Mouse (Mus musculus): ENCODE measurements at regions not wholly inside any gene's neighbourhood (a gene's known extent, or its start where the extent isn't known, plus 50 kb on each side); places are given as distances from the start of the nearest gene placed in this dataset.

GRCm38 (mm10) chr3:101224091-101224490, 63.6 kb downstream of the Cd2 start:
- DNase-seq, result peak in 1 of 2 experiments; percentile 23

DNA sequence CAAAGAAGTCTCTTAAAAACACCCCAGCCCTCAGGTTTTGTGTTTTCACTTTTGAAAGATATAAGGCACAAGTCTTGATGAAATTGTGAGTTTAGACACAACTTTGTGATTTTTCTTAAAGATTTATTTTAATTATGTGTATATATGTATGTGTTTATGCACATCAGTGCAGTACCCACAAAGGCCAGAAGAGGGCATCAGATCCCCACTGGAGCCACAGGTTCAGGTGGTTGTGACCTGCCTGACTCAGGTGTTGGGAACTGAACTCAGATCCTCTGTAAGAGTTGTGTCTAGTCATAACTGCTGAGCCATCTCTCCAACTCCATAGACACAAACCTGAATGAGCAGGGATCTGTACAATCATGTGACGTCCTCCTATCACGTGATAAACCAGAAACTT, 67.8 kb downstream of the Cd2 start:
- DNase-seq, result peak; percentile 60 to 61

- DNase-seq, result no peak
These were observed 71.0 kb downstream of the Cd2 start for GRCm38 (mm10) chr3:101216711-101217110.

DNA sequence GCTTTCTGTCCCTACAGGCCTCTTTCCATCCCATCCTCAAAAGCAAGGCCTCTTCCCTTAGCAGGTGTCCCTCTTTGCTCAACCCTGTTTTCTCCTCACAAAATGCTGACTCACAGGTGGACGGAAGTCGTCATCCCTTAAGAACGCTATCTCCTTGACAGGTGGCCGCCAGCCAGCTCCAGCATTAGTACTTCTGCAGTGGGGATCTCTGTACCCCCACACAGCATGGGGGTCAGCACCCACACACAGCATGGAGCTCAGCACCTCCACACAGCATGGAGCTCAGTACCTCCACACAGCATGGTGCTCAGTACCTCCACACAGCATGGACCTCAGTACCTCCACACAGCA, 74.6 kb downstream of the Cd2 start:
- no peak for DNase-seq

DNA sequence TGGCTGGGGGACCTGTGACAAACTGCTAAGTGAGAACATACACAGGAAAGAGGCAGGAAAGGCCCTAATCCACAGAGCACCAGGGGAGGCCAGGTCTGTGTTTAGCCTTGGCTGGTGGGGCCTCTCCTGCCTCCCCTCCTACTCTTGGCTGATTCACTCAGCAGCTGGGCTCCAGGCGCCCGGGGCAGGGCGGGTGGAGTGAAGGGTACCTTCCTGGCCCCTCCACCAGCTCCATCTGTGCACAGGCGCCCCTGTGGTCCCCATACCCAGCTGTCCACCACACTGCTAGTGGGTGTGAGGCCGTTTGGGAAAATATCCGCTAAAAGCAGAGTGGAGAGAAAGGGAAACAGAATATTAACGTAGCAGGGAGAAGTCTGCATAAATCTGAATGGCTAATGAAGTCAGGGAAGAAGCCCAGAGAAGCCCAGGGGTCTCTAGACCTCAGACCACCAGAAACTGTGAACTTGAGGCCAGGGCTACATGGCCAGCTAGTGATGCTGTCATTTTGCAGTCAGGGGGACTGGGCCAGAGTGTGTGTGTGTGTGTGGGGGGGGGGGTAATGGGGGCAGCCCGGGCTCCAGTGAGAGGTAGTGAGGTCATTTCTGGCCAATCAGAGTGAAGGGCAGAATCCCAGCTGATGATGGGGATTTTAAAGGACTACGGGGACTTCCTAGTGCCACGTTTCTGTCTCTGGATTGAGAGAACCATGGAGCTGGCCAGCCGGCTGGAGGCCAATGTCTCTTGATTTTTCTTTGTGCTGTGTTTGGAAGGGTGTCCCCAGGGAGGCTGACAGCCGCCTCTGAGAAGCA, 75.1 kb downstream of the Cd2 start:
- peak in 1 of 2 experiments; percentile 14 for DNase-seq

DNA sequence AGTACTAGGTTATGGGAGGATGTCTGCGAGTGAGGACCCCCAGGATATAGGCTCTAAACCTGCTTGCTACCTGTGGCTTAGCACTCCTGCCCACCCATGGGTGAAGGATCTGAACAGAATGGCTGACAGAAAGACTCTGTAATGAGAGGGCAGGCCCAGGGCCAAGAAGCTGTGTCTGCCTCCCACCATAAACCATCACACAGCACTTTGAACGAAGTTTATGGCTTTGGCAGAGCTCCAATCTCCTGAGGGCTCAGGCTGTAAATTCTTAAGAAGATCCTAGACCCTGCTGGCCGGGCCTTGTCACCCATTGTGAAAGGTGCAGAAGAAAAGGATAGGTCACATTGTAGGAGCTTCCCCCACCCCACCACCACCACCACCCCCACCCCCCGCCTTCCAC, 75.8 kb downstream of the Cd2 start:
- DNase-seq, result no peak

GRCm38 (mm10) chr3:101209546-101209945, 78.2 kb downstream of the Cd2 start:
- no peak for DNase-seq

GRCm38 (mm10) chr3:101208751-101209150, 79.0 kb downstream of the Cd2 start:
- no peak for DNase-seq

DNA sequence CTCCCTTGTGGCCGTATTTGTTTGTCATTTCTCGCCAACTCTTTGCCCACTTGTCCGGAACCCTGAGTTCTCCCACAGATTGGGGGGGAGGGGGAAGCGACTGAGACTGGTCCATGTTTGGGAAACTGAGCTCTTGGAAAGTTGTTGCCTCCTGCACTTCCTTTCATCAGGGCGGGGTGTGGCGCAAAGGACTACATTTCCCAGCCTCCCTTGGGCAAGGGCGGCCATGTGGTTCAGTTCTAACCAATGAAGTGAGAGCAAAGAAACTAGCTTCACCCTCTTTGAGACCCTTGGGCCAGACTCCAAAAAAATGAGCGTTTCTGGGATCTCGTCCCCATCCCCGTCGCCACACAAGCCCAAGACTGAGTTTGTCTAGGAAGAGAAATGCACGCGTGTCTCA, 81.6 kb downstream of the Cd2 start:
- peak; percentile 46 to 49 for DNase-seq

GRCm38 (mm10) chr3:101194725-101195124, 84.6 kb upstream of the Ptgfrn start:
- no peak for DNase-seq

DNA sequence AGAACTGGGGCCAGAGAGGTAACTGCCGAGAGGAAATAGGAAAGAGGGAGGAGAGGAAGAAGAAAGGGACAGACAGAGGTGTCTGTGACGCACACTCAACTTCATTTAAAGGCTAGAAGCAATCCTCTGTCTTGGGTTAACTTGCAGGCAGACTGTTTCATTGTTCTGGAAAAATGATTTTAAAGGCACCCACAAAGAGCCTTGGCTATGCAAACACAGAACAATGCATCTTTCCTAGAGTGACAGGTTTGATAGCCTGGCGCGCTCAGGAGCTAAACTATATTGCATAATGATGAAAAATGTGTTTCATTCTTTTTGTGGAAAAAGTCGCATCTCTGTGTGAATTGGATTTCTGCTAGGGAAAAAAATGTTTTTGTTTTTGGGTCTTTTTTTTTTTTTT, 84.2 kb upstream of the Ptgfrn start:
- DNase-seq, result no peak

DNA sequence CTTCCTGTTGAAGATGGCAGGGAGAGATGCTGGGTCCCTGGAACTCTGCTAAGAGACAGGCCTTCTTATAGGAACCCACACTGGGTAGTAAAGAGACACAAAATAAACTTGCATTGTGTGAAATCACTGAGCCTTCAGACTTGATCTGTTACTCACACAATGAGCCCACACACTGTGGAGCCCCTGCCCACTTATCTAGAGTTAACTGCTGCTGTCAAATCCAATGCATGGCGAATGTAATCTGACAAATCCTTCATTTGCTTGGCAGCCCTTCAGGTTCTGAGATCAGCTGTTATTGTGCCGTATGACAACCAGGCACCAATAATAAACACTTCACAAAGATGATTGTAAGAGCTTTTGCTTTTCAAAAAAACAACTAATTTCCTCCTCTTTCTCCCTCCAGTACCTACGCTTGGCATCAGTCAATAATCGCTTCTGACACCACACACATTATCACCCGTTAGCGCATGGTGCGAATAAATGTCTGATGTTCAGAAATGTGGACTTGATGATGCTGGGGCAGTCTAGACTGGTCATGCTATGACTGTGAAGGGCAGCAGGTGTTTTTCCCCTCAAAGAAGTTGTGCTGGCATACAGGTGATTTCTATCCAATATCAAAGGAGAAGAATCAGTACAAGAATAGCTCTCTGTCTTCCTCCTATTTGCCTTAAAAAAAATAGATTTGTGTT, 81.4 kb upstream of the Ptgfrn start:
- no peak for DNase-seq

- DNase-seq, result no peak
These were observed 71.9 kb upstream of the Ptgfrn start for GRCm38 (mm10) chr3:101181958-101182357.

GRCm38 (mm10) chr3:101173954-101174353, 63.9 kb upstream of the Ptgfrn start:
- DNase-seq, result no peak

- DNase-seq, result no peak
These were observed 60.2 kb upstream of the Ptgfrn start for GRCm38 (mm10) chr3:101170037-101171019.

DNA sequence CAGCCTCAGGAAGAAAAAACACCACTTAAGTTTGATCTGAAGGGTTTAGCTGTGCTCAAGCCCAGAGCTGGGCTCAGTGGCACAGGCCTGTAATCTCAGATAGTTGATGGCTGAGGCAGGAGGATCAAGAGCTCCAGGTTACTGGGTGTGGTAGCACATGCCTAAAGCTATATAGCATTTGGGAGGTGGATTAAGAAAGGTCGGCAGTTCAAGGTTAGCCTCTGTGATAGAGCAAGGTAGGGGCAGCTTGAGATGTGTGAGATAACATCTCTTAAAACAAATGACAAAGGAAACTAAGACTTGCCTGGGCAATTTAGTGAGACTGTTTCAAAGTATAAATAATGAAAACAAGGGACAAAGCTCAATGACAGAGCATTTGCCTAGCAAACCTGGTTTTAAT, 56.9 kb upstream of the Ptgfrn start:
- no peak for DNase-seq

GRCm38 (mm10) chr3:101166580-101166979, 56.5 kb upstream of the Ptgfrn start:
- no peak for DNase-seq

DNA sequence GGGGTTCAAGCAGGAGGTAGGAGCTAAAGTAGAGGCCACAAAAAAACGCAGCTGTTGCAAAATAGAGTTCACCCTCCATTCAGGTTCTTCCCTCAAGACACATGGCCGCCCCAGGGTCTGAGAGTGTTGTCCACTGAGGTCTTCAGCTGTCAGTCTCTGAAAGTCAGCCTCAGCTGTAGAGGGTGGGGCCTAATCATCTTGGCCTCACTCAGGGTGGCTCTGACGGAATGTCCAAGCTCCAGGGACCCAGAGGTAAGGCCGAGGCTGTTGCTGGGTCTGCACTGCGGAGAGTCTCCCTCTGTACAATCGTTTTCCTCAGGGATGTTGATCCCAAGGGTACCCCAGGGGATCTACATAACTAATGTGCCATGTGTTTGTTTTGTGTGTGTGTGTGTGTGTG, 55.2 kb upstream of the Ptgfrn start:
- no peak for DNase-seq

- DNase-seq, result no peak
These were observed 54.7 kb upstream of the Ptgfrn start for GRCm38 (mm10) chr3:101164771-101165170.

DNA sequence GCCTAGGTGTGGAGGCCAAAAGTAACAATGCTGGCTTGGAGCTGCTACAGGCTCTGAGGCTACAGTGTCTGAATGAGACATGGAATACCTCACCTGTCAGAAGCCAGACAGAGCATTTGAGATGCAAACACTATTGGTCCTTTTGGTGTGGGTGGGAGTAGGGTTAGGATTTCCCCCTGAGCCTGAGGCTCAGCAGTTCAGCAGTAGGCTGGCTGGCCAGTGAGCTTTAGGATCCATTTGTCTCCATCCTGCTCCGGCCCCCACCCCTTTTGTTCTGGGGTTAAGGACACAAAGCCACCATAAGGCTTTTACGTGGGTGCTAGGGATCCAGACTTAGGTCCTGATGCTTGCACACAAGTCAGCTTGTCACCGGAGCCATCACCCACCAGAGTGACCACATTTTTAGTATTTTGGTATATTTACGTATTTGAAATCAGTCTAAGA, 53.9 kb upstream of the Ptgfrn start:
- DNase-seq, result no peak

DNA sequence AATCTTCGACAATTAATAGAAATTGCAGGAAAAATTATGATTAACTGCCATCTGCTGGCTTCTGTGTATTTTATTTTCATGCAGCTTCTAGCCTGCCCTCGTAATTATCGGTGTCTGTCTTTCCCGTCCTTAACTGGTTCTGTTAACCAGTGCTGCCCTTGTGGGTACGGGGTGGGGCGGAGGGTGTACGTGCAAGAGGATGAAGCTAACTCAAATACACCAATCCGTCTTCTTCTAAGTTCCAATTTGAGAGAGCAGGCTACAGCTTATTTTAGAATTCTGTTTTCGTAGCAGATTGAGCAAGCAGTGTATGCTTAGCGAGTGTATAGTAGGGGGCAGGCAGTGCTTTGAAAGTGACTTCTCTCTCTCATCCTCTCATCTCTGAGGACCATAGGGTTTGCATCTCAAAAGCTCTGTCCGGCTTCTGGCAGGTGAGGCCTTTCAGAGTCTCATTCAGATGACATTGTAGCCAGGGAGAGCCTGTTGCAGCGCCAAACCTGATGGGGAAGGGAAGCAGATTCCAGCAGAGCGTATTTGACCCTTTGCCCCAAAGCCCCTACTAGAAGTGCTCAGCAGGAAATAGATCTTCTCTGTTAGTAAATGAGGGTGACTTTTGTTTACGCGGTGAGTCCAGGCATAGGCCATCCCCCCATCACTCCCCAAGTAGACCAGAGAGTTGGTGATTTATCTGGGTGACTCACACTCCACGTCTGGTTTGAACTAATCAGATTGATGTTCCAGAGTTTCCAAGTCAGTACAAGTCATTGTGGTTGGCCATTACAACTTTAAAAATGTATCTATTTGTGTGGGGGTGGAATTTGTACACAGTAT, 53.3 kb upstream of the Ptgfrn start:
- no peak for DNase-seq

DNA sequence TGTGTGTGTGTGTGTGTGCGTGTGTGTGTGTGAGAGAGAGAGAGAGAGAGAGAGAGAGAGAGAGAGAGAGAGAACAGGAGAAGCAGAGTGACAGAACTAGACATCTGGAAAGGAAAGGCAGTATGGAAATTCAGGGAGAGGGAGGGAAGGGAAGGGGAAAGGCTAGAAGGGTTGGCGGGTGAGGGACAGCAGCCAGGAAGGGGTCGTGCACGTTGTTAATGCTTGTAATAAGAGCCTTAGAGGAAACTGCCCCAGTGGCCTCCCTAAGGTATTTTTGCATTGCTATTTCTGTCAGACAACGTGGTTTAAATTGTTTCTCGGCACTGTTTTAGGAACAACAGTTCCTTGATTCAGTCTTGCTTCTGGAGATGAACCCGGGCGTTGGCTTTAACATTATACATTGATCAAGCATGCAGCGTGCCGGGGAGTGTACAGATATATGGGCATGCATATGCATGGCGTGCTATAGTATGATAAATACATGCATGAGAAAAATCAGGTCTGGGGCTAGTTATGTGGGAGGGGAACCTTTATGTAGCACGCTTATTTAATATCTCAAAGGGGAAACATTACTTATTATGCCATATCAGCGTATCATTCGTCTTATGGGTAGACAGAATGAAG, 52.6 kb upstream of the Ptgfrn start:
- DNase-seq, result no peak

All from B cell, adult 2 months (primary cell).